Mouse (Mus musculus) ES-CJ7 (cell line): ENCODE measurements at regions not wholly inside any gene's neighbourhood (a gene's known extent, or its start where the extent isn't known, plus 50 kb on each side); places are given as distances from the start of the nearest gene placed in this dataset.
"Not testable (repeated sequence)": the region's sequence is repeated elsewhere in the genome, so short reads cannot be mapped to it uniquely, and the experiment has no call there.

Experiments
- DNase-seq: peaks from one replicate; pipeline ENCODE4 v3.0.0; 2011; ENCODE audit warnings: low read depth, low spot score

DNA sequence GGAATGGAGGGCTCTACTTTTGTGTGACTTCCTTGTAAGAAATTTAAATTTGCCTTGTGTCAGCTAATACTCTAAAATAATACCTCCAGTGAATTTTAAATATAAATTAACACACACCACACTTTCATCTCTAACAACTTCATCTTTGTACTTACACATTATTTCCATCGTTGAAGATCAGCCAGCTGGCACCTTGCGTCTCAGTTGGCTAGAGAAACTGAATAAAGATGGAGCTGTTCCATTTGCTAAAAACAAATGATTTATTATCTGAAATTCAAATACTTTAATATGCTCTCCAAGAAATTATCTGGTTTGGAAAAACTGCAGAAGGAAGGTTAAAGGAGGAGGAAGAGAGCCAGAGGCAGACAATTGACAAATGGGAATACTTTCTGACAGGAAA lies 122.0 kb upstream of the Gm11096 start:
- no peak for DNase-seq

DNA sequence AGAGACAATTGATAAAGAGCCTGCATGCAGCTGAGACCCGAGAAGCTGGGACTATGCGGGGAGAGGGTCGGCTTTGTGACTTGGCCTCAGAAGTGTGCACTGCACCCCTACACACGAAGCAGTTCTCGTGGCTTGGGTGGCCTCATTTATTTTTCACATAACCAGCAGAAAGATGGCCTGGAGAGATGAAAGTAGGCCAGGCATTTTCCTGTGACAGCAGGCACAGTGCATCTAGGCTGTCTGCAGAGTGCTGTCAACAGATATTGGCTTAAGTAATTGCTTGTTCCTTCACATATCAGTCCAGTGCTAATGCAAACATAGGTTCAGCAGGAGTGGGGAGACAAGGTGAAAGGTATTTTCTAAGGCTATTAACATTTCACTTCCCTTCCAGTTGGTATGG lies 124.9 kb upstream of the Gm11096 start:
- DNase-seq, result no peak

DNA sequence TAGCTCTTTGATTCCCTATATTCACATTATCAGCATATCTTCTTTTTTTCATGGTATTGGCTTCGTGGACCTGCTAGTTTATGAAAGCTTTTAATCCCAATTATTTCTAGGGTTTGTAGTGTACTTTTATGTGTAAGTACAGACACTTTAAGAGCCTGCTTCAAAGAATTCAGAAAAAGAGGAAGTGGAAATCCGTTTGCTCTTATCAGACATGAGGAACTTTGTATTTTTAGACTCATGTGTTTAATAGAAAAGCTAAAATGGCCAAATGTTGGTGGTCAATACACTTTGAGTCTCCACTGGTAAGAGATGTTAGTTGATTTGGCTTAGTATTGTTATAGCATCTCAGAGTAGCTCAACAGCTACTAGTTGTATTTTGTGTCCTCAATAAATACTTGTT lies 135.7 kb upstream of the Gm11096 start:
- no peak for DNase-seq

DNA sequence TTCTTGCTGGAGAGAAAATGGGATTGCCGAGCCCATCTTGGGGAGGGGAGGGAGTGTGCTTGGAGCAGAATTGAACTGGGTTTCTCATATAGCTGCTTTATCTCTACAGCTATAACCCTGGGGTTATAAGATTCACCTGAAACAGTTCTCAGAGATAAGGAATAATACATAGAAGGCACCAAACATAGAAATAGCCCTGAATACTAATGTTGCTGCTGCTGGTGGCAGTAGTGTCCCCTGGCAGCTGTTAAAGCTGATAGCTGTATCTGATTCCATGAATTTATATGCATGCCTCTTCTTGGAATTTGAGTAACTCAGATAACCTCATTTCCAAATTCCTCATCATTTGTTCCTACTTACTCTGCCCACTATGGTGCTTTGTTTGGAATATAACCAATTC lies 137.0 kb upstream of the Gm11096 start:
- no peak for DNase-seq

DNA sequence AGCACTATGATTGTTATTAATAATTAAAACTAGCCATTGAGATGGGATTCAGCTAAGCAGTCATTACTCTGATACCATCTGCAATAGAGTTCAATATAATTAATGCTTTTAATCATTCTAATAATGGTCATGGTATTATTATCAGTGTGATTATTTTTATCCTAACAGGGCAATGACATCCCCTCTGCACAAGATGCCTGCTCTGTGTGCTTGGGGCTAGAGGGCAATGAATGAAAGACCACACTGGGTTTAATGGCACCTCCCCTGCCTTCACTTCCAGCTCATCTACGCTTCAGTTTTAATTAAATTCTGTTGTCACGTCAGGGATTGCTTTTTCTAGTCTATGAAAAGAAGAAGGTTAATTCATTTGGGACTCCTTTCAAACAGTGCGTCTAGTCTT lies 139.1 kb upstream of the Gm11096 start:
- DNase-seq, result no peak

DNA sequence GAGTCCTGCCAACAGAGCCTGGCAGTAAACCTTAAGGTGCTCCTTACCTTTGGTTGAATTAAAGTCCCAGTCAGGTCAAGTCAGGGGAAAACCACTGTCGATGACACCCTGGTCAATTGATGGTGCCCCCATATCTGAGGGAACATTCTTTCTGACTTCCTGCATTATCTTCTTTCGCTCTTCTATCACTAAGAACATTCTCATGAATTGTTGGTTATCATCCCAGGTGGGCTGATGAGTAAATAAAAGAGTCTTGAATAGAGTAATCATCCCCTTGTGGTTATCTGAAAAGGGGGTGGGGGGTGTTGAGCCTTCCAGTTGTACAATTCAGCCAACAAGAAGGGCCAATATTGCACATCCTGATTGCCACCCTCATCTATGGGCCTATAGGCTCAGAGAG lies 149.7 kb upstream of the Gm11096 start:
- DNase-seq, result no peak

DNA sequence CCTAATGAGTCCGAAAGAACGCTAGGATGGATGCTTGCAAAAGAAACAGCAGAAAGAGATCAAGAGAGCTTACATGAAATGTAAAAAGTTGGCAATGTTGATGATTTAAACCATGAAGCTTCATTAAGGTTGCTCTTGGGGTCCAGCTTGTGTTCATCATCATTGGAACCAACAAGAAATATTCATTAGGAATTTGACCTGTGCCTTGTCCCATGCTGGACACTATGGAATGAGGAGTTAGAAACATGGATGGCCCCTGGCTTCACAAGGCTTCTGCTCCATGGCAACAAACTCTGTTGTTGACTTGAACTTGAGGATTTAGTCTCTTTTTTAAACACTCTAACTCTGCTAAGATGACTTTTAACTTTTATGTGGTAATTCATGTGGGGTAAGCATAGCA lies 159.0 kb upstream of the Gm11096 start:
- DNase-seq, result no peak

DNA sequence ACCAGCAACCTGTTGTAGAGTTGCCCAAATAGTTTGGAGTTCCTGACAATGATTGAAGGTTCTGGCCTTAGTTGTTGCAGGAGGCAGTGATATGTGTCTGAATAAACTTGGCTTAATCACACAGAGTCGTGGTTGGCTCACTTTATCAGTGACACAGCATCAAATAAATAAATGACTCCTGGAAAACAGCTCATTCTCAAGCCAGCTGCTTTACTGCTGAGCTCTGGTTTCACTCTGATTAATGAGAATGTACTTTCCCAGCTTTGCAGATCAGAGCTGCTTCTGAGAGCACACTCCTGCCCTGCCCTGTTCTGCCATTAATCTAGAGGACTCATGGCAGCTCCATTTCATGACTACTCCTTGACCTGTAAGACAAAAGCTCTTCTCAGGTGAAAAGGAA lies 171.3 kb upstream of the Gm11096 start:
- no peak for DNase-seq

DNA sequence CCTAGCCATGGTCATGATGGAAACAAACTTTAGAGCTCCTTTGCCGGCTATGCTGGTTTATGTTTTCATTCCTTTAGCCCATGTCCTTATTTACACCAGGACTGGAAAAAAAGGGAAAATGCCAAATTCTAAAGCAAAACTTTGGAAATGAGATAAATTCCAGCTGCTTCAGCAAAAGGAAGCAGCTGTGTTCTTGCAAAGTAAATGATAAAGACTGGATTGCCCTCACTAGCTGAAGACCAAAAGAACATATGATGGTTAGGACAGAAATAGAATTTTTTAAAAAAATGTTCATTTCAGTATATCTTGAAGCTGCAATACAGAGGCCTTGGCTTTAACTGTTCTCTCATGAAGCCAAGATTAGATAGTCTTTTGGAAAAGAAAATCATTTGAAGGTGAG lies 179.6 kb upstream of the Gm11096 start:
- DNase-seq, result no peak

DNA sequence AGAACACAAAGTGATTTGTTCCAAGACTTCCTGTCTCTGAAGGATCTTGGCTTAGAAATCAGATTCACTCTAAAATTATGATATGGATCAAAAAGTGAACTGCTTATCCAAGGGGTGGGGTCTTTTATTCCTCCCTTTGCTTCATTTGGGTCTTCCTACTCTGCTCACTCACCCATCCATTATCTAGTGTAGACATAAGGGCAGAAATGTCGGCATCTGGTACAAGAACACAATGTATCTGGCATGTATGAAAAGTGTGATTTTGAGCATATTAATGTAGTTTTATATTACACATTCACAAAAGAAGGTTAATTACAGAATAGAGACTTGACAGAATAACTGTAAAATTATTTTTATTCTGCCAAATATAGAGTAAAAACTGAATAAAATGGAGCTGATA lies 181.5 kb upstream of the Gm11096 start:
- no peak for DNase-seq

DNA sequence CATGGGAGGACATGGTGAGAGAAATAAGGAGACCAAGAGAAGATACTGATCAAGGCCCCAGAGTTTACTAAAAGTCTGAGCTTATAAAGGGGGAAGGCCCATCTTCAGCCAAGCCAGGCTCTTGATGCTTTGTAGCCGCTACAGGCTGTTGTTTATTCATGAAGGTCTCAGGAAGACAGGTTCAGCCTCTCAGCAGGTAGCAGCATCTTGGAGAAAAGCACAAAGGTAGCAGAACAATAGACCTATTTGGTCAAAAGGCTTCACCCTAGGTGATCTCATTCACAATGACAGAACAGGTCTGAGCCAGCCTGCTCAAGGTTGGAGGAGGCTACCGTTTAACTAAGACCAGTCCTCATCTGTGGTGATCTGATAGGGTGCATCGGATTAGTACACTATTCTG lies 185.5 kb upstream of the Gm11096 start:
- DNase-seq, result peak; percentile 77

DNA sequence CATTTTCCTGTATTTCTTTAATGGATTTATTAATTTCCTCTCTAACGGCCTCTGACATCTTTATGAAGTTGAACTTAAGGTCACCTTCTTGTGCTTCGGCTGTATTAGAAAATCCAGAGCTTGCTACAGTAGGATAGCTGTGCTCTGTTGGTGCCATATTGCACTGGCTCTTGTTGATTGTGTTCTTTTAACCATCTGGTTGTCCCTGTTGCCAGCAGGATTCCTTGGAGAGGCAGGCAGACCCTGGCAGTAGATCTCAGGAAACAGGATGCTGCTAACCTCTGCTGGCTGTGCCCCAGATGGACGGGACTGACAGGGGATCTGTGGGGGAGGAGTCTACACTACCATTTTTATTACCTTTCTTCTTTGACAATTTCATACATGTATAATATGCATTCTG lies 185.9 kb upstream of the Thumpd2 start:
- DNase-seq, result no peak

DNA sequence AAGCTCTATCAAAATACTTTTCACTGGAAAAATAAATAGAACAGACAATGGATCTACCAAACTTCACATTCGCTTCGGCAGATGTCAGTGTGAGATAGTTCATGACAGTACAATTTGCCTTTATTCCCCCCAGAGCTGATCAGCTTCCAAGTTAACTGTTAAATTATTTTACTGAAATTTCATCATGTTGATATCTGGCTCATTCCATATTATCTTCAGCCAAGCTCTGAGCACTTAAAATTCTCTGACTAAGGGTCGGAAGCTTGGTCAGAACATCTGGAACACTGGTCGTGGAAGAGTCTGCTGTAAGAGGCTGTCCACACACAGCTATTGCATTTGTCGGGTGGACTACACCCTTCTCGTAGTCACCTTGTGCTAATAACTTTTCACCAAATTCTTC lies 181.3 kb upstream of the Thumpd2 start:
- no peak for DNase-seq

DNA sequence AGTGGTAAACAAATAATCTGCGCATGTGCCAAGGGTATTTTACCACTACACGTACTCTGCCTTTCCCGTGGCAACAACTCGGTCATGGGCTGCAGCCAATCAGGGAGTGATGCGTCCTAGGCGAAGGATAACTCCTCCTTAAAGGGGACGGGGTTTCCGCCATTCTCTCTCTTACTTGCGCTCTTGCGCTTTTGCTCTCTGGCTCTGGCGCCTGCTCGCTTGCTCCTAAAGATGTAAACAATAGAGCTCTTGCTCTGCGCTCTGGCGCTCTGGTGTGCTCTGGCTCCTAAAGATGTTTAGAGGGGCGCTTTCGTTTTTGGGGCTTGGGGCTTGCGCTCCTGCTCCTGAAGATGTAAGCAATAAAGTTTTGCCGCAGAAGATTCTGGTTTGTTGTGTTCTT lies 166.9 kb upstream of the Thumpd2 start:
- DNase-seq, result not testable (repeated sequence)

DNA sequence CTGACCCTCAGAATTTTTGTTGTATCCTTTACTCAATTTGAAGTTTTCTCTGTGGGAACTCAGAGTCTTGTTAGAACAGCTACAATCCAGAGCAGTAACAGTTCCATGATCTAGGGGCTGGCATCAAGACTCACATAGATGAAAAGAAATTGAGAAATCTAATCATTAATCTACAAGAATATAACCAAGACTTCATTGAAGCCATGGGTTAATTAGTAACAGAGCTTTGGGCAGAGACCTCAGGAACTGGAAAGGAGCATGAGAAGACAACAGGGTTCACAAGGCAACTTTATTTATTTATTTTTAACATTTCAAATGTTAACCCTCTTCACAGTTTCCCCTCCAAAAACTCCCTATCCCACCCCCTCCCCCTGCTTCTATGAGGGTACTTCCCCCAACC lies 160.4 kb upstream of the Thumpd2 start:
- no peak for DNase-seq

DNA sequence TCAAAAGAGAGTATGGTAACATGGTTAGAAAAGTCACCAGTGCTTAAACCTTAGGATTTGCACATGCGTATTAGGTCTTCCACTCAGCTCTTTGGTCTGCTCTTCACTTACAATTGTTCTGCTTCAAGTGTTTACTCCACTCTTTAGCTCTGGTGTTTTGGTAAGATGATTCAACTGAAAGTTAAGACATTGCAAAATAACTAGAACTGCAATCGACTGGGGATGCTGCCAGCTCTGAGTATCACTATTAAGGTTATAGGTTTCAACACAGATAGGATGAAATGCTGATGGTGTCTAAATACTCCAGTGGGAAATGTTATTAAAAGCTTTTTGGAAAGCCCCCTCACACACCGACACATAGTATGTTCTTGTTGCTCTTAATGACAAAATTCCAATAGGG lies 156.6 kb upstream of the Thumpd2 start:
- no peak for DNase-seq

DNA sequence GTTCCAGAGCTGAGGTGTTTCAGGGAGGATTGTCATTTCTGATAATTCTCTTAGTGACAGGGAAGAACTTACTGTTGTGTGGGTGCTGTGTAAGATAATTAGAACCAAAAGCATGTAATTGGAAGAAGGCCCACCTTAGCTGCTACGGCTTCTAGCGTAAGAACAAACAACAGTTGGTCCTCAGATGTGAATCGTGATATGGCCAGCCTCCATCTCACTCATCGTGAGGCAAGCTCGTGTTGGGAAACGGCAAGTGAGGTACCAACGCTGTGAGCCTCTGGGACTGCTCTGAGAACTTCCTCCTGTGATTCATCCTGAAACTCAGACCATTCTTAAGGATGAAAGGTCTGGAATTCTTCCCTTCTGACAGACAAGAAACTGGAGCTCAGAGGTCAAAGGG lies 150.0 kb upstream of the Thumpd2 start:
- DNase-seq, result no peak

DNA sequence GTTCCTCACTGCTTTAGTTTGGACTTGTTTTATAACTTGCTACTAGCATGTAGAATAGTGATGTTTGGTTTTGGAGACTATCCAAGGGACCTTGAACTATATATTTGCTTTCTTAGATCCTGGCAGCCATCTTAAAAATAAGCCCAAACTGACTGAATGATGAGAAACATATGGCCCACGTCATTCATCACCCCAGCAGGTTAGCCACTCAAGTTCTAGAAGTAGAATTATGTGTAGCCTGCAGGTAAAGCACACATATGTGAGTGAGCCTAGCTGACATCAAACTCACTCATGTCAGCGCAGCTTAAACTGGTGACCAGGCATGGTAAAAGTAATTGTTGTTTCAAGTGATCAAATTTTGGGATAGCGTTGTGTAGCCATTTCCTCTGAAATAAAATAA lies 147.2 kb upstream of the Thumpd2 start:
- DNase-seq, result no peak

DNA sequence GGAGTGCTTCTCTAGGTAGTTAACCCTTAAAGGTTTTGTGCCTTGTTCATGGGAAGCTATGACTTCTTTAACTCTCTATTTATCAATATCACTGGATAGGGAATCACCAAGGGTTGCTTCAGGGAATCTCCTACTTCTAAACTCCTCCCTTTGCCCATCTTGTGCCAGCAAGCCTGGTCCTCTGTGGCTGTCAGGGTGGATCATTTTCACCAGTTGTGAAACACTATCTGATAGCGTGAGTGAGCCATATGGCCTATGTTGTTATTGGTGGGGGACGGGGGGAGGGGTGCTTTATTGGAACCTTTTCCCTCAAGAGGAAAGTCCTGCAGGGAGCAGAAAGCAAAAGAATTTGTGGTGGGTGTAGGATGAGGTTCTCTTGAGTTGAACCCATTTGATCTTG lies 145.5 kb upstream of the Thumpd2 start:
- DNase-seq, result no peak

DNA sequence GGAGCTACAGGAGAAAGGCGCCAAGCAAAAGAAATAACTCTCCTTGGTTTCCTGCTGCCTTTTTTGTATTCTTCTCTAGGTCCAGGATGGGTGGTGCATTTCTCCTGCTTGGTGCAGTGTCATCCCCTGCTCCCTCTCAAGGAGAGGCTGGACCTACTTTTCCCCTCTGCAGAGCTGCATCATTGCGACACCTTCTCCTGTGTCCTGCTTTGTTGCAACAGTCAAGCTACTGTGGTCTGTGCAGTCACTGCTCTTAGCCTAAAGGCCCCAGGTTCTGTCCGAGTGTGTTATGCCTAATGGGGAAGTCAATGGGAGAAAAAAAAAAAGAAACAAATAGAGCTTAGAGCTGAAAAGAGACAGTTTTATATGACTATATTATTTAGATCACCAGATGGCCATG lies 144.4 kb upstream of the Thumpd2 start:
- no peak for DNase-seq

DNA sequence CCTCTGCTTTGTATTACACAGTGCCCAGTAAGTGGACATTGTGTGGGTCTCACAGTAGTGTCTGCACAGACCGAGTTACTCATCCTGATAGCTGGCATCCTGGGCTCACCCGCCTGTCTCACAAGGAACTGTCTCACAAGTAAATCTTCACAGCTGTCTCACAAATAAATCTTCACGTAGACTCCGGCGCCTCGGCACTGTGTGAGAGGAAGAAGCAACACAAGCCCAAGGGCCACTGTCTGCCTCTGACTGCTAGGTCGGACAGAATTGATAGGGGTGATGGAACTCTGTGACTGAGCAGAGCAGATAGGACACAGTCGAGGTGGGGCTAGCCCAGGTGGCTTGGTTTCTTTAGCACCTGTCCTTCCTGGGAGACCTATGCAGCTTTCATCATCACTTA lies 136.2 kb upstream of the Thumpd2 start:
- no peak for DNase-seq

DNA sequence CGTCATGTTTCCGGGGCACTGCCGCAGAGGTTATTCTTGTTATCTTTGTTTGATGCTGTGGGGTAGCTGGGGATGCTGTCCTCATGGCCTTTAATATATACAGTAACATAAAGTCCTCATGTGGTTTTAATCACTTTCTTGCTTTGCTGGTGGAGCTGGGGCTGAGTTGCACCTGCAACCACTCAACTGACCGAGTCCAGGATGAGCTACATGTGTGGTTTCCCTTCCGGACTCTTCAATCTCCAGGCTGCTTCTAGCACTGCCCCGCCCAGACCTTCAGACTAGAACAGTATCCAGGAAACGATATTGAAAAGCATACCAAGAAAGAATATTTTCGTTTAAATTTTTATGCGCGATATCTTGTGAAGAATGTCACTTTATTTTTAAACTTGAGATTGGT lies 129.1 kb upstream of the Thumpd2 start:
- DNase-seq, result no peak

DNA sequence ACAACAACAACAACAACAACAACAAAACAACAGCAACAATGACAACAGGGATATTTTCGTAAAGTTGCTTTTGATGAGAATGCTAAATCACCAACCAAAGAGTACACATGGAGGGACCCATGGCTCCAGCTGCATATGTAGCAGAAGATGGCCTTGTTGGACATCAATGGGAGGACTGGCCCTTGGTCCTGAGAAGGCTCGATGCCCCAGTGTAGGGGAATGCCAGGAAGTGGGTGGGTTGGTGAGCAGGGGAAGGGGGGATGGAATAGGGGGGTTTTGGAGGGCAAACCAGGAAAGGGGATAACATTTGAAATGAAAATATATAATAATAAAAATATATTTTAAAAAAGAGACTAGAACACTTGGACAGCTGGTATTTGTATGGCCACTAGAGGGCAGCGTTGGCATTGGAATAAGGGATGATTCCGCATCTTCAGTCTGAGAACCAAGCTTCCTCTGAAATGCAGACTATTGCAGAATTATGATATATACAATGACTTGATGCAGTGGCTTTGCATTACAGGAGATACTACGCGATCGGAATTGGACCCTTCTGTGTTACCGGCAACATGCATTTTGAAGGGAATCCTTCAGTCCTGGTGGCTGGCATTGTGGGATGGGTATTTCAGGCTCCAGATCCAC lies 128.5 kb upstream of the Thumpd2 start:
- peak; percentile 46 for DNase-seq

DNA sequence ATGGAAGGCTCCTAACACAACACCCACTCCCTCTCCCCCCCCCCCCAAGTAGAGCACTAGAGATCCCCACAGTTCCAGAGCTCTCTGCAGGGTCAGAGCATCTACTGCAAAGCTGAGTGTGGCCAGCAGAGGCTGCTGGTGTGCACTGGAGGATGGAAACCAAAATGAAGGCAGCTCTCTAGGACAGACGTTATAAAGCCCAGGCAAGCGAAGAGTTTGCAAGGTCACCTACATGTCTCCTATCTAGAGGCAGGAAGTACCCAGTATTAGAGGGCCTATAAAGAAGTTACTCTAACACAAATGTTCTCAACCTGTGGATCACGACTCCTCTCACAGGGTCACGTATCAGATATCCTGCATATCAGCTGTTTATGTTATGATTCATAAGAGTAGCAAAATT lies 125.1 kb upstream of the Thumpd2 start:
- peak; percentile 65 for DNase-seq

DNA sequence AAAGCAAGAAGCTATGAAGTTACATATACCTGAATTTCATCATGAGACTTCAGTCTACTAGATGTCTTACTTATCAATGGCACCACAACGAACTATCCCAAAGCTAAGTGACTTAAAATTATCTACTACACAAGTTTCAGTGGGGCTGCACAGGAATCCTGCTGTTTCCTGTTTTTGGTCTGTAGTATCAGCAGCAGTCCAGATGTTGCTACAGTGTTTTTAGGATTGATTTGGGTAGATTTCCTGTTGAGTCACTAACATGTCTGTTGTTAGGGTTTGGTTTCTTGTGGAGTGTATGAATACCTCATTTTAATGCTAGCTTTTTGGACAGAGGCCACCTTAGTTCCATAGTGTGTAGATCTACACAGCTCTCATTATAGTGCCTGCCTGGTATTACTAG lies 120.8 kb upstream of the Thumpd2 start:
- DNase-seq, result no peak
